Mouse (Mus musculus): ENCODE measurements around the gene Slc9a6.

The Slc9a6 gene

GRCm38 (mm10) chrX:56609623-56610317 lies at the start of gene Slc9a6:
TSS of gene Slc9a6 (plus strand) at chrX:56609757.
- in situ Hi-C loops (cut with MboI, MseI), result loop anchor here (10.0 kb wide), 1 partner anchor 435 kb away; the partner anchor contains the start of gene Brs3

GRCm38 (mm10) chrX:56572465-56572864 lies 37.1 kb upstream of the Slc9a6 start:
- in situ Hi-C loops (cut with MboI, MseI), result no loop called here

- in situ Hi-C loops (cut with MboI, MseI), result no loop called here
Observed at GRCm38 (mm10) chrX:56578200-56578599, 31.4 kb upstream of the Slc9a6 start.

- in situ Hi-C loops (cut with MboI, MseI), result no loop called here
Observed at GRCm38 (mm10) chrX:56597219-56597886, 12.2 kb upstream of the Slc9a6 start.

- in situ Hi-C loops (cut with MboI, MseI), result no loop called here
Observed at GRCm38 (mm10) chrX:56597887-56598640, 11.5 kb upstream of the Slc9a6 start, which contains the start of gene Mmgt1. TSS of gene Mmgt1 (minus strand) at chrX:56598069.

GRCm38 (mm10) chrX:56606536-56606935 lies 3.0 kb upstream of the Slc9a6 start:
- in situ Hi-C loops (cut with MboI, MseI), result loop anchor here (10.0 kb wide), 1 partner anchor 438 kb away; the partner anchor contains the start of gene Brs3

- in situ Hi-C loops (cut with MboI, MseI), result loop anchor here (10.0 kb wide), 1 partner anchor 438 kb away; the partner anchor contains the start of gene Brs3
Observed at GRCm38 (mm10) chrX:56607032-56607710, 2.4 kb upstream of the Slc9a6 start.

- in situ Hi-C loops (cut with MboI, MseI), result loop anchor here (10.0 kb wide), 1 partner anchor 436 kb away; the partner anchor contains the start of gene Brs3
Observed at GRCm38 (mm10) chrX:56609285-56609622, 303 bp upstream of the Slc9a6 start.

- in situ Hi-C loops (cut with MboI, MseI), result no loop called here
Observed at GRCm38 (mm10) chrX:56610318-56610694, 749 bp downstream of the Slc9a6 start.

- in situ Hi-C loops (cut with MboI, MseI), result no loop called here
Observed at GRCm38 (mm10) chrX:56615236-56615635, 5.7 kb downstream of the Slc9a6 start.

- in situ Hi-C loops (cut with MboI, MseI), result loop anchor here (10.0 kb wide), 1 partner anchor 1849 kb away; no protein-coding TSS in a partner anchor
Observed at GRCm38 (mm10) chrX:56636185-56636584, 26.6 kb downstream of the Slc9a6 start.

- in situ Hi-C loops (cut with MboI, MseI), result no loop called here
Observed at GRCm38 (mm10) chrX:56640066-56640465, 30.5 kb downstream of the Slc9a6 start.

GRCm38 (mm10) chrX:56649549-56650354 lies 40.2 kb downstream of the Slc9a6 start:
- in situ Hi-C loops (cut with MboI, MseI), result no loop called here

GRCm38 (mm10) chrX:56650355-56650652 lies 40.7 kb downstream of the Slc9a6 start:
- in situ Hi-C loops (cut with MboI, MseI), result no loop called here

GRCm38 (mm10) chrX:56650885-56651284 lies 41.3 kb downstream of the Slc9a6 start:
- in situ Hi-C loops (cut with MboI, MseI), result no loop called here

- in situ Hi-C loops (cut with MboI, MseI), result no loop called here
Observed at GRCm38 (mm10) chrX:56651738-56652137, 42.2 kb downstream of the Slc9a6 start.

GRCm38 (mm10) chrX:56655686-56656085 lies 46.1 kb downstream of the Slc9a6 start:
- in situ Hi-C loops (cut with MboI, MseI), result no loop called here

GRCm38 (mm10) chrX:56659286-56659685 lies 49.7 kb downstream of the Slc9a6 start:
- in situ Hi-C loops (cut with MboI, MseI), result no loop called here

- in situ Hi-C loops (cut with MboI, MseI), result no loop called here
Observed at GRCm38 (mm10) chrX:56661143-56661542, 51.6 kb downstream of the Slc9a6 start.

- in situ Hi-C loops (cut with MboI, MseI), result no loop called here
Observed at GRCm38 (mm10) chrX:56662316-56662715, 52.8 kb downstream of the Slc9a6 start.

- in situ Hi-C loops (cut with MboI, MseI), result no loop called here
Observed at GRCm38 (mm10) chrX:56663377-56663776, 53.8 kb downstream of the Slc9a6 start.

All from T-helper 2 cell (primary cell).